Mouse (Mus musculus): ENCODE measurements around the gene Ppm1j. TPM values are rescaled to one million over a fixed set of nuclear protein-coding genes. Genes with fewer than 3 reads are reported as not detected.

The Ppm1j gene
- total RNA-seq, 2 experiments from 2014 or later, result 0.76 to 1.0 TPM

DNA sequence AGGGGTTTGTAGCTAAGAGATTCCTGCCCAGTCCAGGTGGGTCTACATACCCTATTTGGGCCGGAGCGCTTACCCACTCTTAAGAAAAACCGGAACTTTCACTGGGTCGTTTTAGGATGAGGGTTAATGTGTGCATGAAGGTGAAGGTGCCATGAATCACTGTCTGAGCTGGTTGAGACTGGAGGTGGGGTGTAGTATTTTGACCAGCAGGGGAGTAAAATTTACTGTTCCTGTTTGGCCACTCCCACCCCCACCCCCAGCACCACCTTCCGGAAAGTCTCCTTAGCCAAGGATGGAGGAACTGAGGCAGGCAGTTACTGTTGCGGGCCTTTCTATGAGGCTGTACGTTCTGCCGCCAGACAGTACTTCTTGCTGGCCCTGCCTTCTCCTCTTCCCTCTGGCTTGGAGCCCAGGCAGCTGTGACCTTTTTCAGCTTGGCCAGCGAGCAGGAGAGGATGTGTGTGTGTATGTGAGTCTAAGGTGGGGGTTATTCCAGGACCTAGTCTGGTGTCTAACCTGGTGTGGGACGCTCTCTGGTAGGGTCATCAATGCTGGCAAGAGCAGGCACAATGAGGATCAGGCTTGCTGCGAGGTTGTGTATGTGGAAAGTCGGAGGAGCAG lies 1.3 kb downstream of the Ppm1j start:
- DNase-seq (ENCODE audit: low spot score in 2 of 2), result no peak

- DNase-seq (ENCODE audit: low spot score in 2 of 2), result no peak
Measured at GRCm38 (mm10) chr3:104783971-104784500, 3.2 kb downstream of the Ppm1j start.

GRCm38 (mm10) chr3:104785284-104785683 lies 4.4 kb downstream of the Ppm1j start:
- DNase-seq (ENCODE audit: low spot score in 2 of 2), result no peak

GRCm38 (mm10) chr3:104788075-104788474 lies 7.2 kb downstream of the Ppm1j start, which contains the start of gene Rhoc:
Gene Rhoc (plus strand): TSS chr3:104788375.
- no peak for DNase-seq (ENCODE audit: low spot score in 2 of 2)

DNA sequence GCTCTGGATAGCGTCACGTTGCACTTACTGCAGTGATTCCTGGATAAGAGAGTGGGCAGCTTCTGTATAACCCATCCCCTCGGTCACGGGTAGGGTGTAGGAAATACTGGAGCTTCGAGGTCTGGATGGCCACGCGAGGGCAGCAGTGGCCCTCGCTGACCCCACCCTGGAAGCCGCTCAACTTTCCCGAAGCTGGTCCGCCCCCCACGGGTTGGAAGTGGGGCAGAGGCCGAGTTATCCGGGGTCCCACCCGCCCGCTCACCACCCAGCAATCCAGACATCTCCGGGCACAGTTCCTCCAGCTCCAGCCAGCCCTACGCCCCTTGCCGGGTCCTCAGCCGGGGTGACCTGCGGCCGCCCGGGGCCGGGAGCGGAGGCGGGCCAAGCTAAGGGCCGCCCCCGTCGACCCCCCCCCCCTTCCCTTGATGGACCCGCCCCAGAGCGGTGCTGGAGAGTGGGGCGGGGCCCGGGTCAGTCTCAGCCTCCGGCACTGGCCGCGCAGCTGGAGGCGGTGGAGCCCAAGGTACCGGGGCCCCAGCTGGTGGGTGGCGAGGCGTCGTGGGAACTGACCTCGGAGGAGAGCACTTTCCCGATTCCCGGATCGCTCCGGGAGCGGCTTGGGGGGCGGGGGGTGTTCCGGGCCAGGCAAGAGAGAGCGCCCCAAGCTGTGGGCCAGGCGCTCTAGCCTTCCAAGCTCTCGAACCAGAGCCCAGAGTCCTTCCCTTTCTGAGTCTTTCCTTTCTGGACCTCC lies 7.9 kb downstream of the Ppm1j start:
- peak; percentile 74 to 82 for DNase-seq (ENCODE audit: low spot score in 2 of 2)

GRCm38 (mm10) chr3:104789312-104789605 lies 8.4 kb downstream of the Ppm1j start:
- peak in 1 of 2 experiments; percentile 19 for DNase-seq (ENCODE audit: low spot score in 2 of 2)

DNA sequence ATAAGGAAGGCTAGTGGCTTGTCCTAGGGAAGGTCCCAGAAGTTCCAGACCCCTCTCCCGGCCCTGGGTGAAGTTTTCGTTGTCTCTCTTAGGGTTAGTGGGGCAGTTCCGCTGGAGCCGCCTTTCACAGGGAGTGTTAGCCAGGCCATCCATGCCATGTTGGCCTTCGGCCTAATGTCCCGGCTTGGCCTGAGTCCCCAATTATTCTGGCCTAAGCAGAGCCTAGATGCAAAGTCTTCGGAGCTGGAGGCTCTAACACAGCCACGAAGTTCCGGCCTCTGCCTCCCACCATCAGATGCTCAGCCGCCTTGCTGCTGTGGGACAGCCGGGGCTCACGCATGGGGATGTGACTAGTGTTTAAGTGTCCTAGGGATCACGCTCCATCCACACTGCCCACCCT lies 9.0 kb downstream of the Ppm1j start:
- peak; percentile 23 to 45 for DNase-seq (ENCODE audit: low spot score in 2 of 2)

- peak in 1 of 2 experiments; percentile 39 for DNase-seq (ENCODE audit: low spot score in 2 of 2)
Measured at GRCm38 (mm10) chr3:104790401-104790937, 9.6 kb downstream of the Ppm1j start.

DNA sequence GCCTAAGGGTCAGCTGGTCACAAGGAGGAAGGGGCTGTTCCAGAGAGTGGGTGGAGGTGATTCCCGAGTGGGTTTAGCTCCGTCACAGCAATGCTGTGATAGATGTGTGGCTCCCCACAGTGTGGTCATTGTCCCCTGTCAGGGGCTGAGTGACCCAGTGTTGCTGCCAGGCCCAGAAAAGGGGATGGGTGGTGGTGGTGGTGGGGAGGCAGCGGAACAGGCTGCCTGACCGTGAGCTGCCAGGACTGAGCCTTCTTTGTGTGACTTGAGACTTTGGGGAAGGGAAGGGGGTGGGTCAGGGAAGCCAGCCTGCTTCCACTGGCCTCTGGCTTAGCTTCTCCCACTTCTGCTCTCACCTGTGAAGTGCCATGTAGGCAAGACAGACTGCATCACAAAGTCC lies 10.2 kb downstream of the Ppm1j start:
- DNase-seq (ENCODE audit: low spot score in 2 of 2), result peak in 1 of 2 experiments; percentile 40

GRCm38 (mm10) chr3:104791671-104792070 lies 10.8 kb downstream of the Ppm1j start:
- DNase-seq (ENCODE audit: low spot score in 2 of 2), result peak in 1 of 2 experiments; percentile 30

DNA sequence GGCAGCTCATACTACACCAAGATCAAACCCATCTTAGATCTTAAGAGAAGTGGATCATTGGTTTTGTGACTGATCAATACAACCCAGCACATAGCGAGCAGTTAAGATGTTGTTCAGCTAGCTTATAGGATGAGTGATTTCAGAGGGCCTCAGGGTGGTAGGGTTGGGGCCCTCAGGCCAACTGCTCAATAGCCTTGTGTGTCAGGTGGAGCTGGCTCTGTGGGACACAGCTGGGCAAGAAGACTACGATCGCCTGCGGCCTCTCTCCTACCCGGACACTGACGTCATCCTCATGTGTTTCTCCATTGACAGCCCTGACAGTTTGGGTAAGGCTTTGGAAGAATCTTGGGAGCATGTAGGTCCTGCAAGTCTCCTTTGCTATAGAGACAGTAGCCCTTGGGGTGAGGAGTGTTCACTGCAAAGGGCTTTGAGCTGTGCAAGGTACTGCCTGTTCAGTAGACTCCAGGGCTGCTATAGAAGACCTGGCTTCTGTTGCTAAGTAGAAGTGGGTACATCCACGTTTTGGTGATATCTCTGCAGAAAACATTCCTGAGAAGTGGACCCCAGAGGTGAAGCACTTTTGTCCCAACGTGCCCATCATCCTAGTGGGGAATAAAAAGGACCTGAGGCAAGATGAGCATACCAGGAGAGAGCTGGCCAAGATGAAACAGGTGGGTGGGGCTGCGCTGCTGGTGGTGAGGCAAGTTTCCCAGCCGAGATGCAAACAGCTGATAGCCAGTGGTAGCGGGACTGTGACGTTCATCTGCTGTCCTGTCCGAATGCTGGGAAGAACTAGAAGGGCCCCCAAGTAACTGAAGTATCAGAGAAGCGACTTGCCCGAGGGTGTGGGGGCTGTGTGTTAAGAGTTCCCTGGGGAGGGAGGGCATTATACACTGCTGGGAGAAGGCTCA lies 11.8 kb downstream of the Ppm1j start:
- no peak for DNase-seq (ENCODE audit: low spot score in 2 of 2)

GRCm38 (mm10) chr3:104793871-104794828 lies 13.3 kb downstream of the Ppm1j start:
- peak; percentile 88 to 90 for DNase-seq (ENCODE audit: low spot score in 2 of 2)

DNA sequence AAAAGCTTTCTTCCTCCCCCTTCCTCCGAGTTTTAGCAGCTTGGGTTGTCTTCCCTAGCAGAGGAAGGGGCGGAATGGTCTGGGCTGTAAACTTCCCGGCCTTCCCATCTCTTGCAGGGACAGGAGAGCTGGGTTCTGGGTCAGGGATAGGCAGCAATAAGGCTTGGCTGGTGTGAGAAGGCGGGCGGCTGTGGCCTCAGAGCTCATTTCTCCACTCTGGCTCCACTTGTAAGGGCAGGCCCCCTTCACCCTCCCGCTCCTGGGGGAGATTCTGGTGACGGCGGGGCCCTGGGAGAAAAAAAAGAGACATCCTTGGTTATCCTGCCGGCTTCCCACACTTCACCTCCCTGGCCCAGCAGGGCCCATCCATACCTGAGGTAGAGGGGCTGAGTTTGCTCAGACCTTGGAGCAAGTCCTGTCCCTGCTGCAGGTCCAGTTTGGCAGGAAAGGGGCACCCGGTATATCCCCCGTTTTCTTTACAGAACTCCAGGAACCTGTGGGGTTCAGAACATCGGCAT lies 14.2 kb downstream of the Ppm1j start:
- no peak for DNase-seq (ENCODE audit: low spot score in 2 of 2)

DNA sequence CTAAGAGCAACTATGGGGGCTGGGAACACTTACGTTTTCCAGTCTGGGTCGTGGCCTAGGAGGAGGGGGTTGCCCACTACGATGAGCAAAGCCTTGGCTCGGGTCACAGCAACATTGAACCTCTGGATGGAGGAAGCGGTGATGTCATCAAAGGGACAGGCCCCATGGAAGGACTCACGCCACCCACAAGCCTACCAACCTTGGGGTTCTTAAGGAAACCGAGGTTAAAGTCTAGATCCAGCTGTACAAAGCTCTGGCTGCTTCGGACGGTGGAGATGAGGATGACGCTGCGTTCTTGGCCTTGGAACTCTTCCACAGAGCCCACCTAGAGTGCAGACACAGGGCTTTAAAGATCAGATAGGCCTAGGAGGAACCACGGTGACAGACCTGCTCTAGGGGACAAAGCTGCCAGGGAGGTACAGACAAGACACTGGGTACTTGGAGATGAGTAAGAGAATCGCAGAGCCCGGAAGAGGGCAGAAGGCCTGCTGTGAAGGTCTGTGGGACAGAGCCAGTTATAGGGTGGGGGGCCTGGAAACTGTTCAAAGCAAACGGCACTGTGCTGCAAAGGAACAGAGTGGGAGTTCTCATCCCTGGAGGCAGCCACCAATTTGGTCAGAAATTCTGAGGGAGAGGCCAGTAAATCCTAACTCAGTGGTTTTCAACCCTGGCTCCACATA lies 14.9 kb downstream of the Ppm1j start:
- no peak for DNase-seq (ENCODE audit: low spot score in 2 of 2)

DNA sequence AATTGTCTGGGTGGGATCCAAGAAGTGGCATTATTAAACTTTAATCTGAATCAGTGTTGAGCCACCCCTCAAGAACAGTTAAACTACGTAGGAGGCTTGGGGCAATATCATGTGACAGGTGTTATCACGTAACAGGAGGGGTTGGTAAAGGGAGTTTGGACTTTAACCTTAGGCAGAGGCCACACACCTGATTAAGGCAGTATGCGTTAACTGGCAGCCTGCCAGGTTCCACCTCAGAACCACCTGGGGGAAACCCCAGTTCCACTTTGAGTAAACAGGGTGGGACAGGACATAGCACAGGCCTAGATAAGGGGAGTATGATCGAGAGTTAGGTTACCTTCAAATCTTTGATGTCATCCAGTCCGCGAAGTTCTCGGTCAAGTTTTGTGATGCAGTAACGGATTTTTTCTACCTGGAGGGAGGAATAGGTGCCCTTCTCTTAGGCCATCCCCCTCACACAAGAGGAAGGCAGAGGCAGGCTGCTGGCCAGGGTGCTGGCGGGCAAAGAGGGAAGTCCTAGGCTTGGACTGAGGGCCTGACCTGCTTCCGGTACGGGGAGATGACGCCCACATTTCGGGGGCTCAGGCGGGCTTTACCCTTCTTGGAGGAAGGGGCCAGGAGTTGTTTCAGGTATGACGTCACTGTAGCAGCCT lies 15.7 kb downstream of the Ppm1j start:
- DNase-seq (ENCODE audit: low spot score in 2 of 2), result no peak

- no peak for DNase-seq (ENCODE audit: low spot score in 2 of 2)
Measured at GRCm38 (mm10) chr3:104800681-104801080, 19.8 kb downstream of the Ppm1j start.

- DNase-seq (ENCODE audit: low spot score in 2 of 2), result no peak
Measured at GRCm38 (mm10) chr3:104801481-104801880, 20.6 kb downstream of the Ppm1j start.

- no peak for DNase-seq (ENCODE audit: low spot score in 2 of 2)
Measured at GRCm38 (mm10) chr3:104804312-104804711, 23.5 kb downstream of the Ppm1j start.

DNA sequence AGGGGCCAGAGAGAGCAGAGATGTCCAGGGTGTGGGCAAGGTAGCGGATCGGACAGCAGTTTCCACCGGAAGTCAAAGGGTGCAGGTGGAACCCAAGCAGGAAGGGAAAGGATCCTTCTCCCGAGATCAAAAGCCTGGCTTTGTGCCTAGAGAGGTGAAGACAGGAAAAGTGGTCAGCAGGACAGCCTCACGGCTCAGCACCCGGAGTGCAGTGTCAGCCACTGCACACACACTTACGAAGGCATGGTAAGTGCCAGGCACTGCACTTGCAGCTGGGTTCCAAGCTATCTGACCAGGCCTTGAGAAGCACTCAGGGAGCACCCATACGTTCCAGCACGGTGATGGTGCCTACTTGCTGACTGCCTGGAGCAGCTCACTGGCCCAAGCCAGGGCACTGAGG lies 24.7 kb downstream of the Ppm1j start:
- DNase-seq (ENCODE audit: low spot score in 2 of 2), result no peak

Data from layer of hippocampus, postnatal 10 days (tissue).